Mouse (Mus musculus): ENCODE data around the gene Trim63.

DNA sequence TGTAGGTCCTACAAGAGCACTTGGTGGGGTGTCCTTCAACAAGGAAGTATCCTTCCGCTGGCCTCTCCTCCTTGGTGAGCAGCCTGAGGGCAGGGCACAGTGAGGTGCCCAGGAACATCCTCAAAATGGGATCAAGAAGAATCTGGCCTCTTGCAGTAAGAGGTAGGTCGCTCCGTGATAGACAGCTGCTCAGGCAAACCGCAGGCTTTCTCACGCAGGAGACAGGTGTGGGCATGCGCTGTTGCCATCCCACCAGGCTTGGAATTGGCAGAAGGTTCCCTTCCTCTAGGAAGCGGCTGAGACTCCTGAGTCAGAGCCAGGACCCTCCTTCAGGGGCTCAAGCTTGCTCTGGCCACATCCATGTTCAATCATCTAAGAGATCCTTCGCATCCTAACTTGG is 58.4 kb downstream of the Trim63 start:
- TF ChIP-seq POLR2A (IDR thresholded peaks at IDR 0.05; ENCODE audit: extremely low read depth, insufficient read depth, low read length) (no peak), CTCF (IDR thresholded peaks at IDR 0.05; ENCODE audit: low read depth, low read length) (no peak)
